Mouse (Mus musculus) limb, embryonic 15.5 days (tissue): ENCODE results near the gene Sec11a. TPM values are rescaled to one million over a fixed set of nuclear protein-coding genes. Genes with fewer than 3 reads are reported as not detected.

Experiments
- ATAC-seq: fragments of 200-750 bp; cut with Nextera tagmentation; 2 replicates; pipeline ENCODE4 v1.8.0; 2017; ENCODE audit warnings: low read depth, moderate TSS enrichment; ENCODE audit not compliant: insufficient number of reproducible peaks, low FRiP score, low TSS enrichment
- H3K27ac ChIP-seq: fragments of 300-500 bp; sonication (generic); 2 replicates; pipeline ENCODE4 v1.5.1; 2015; ENCODE audit warnings: moderate library complexity, mild to moderate bottlenecking, inconsistent platforms
- H3K27me3 ChIP-seq: fragments of 300-500 bp; sonication (generic); 2 replicates; pipeline ENCODE4 v1.6.1; 2015; ENCODE audit warnings: inconsistent platforms
- H3K36me3 ChIP-seq: fragments of 300-500 bp; sonication (generic); 2 replicates; pipeline ENCODE4 v1.6.1; 2015; ENCODE audit warnings: inconsistent platforms
- H3K4me1 ChIP-seq: fragments of 300-500 bp; sonication (generic); 2 replicates; pipeline ENCODE4 v1.6.1; 2015; ENCODE audit warnings: inconsistent platforms
- H3K4me2 ChIP-seq: fragments of 300-500 bp; sonication (generic); 2 replicates; pipeline ENCODE4 v1.6.1; 2015; ENCODE audit warnings: mild to moderate bottlenecking, inconsistent platforms
- H3K4me3 ChIP-seq: fragments of 300-500 bp; sonication (generic); 2 replicates; pipeline ENCODE4 v1.5.1; 2015; ENCODE audit warnings: mild to moderate bottlenecking, inconsistent platforms
- H3K9ac ChIP-seq: fragments of 300-500 bp; sonication (generic); 2 replicates; pipeline ENCODE4 v1.6.1; 2015; ENCODE audit warnings: inconsistent platforms
- H3K9me3 ChIP-seq: fragments of 300-500 bp; sonication (generic); 2 replicates; pipeline ENCODE4 v1.6.1; 2016; ENCODE audit warnings: inconsistent platforms
- WGBS: fragments of 180-500 bp; shearing (Covaris S2); methylation state at CpG from one replicate; pipeline ENCODE4 v1.1.7; 2015; 5-methylcytosine and 5-hydroxymethylcytosine counted together
- polyA plus RNA-seq: library from polyadenylated mRNA; unstranded; fragments of >200 nt; fragmentation: Nextera tagmentation; extraction: Ambion mirVana; gene quantifications from 2 replicates; pipeline ENCODE4 v1.2.1, GENCODE M21; 2015

Sec11a gene
- polyA plus RNA-seq = 219 and 230 TPM in 2 replicates

DNA sequence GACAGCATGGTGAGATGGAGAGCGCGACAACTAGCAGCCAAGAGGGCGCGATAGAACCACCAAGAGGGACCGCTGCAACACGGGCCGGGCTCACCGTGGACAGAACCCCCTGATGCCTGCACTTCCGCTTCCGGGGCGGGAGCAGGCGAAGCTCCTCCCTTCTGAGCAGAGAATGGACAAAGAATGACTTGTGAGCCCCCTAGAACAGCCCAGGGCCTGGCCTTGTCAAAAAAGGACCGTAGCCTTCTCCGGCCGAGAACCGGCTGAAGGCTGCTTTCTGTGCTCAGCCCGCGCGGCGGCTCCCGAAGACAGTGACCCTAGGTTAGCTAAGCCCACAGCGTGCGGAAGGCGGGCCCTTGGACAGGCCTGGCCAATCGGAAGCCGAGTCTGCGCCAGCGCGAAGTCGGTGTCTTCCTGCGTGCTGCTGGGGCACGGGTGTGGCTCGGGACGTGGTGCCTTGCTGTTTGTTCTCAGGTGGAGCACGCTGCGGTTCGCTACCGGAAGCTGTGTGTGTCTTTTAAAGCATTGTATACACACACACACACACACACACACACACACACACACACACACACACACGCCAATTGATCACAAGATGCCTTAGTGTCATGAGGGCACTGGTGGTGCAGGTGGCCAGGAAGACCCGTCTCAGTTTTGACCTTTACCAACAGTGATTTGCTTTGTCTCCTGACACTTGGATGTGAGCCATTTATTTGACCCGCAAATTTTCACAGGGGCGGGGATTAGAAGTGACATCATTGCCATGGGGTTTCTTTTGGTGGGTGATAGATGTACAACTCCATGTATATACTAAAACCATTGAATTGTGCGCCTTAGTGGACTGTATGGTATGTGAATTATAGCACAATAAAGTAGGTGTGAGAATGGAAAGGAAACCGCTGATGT, at the start of gene Sec11a:
TSS of gene Sec11a (minus strand) at position 336 of the 906 bp plus-strand sequence.
- H3K9me3 ChIP-seq = no peaks in the 10 kb centered on the region
- H3K4me3 ChIP-seq = peak within 1 kb of the TSS; percentile 82
- peak within 1 kb of the TSS; percentile 80 for H3K9ac ChIP-seq
- H3K27ac ChIP-seq = peak within 1 kb of the TSS; percentile 97
- no peaks in the 10 kb centered on the region for H3K27me3 ChIP-seq
- peak within 1 kb of the TSS; percentile 58 for H3K4me2 ChIP-seq
- H3K36me3 ChIP-seq = peaks cover 2% of the 10 kb centered on the region; the same call in 1 of the 2 replicates
- WGBS = 1% methylated on average over 44 of the region's 44 CpGs
- peaks cover 13% of the 10 kb centered on the region; the same call in 1 of the 2 replicates for H3K4me1 ChIP-seq
- peak; percentile 97 for ATAC-seq

DNA sequence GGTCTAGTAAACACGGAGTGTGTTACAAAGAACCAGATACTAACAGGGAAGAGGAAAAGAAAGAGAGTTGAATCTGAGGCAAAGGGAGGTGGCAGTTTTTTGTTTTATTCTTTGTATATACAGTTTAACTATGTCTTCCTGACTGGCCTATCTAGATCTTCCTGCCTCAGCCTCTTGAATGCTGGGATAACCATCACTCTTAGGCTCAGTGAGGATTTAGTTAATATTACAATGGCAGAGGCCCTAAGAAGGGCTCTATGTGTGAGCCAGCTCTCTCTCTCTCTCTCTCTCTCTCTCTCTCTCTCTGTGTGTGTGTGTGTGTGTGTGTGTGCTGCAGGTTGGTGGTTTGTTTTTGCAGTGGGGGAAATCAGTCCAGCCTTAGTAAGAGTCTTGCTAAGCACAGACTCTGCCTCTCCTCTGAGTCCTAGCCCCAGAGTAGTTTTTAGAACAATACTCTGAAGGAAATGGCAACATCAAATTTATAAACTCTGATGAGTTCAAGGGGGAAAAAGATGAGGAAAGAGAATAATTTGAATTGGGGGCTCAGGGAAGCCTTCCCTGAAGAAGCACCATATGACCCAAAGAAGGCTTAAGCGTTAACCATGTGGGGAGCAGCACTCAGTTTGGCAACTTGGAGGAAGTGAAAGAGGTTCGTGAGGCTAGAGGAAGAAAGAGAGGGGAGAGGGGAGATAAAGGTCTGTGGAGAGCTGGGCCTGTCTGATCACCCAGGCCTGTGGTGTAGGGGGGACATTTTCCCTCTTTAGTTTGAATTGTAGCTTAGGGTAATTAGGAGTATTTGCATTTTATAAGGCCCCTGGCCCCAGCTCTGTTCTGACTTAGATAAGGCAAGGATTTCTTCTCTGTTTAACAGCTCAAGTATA, 47.9 kb upstream of the Sec11a start:
- H3K4me1 ChIP-seq = peaks cover 32% of the 10 kb centered on the region
- no peak for ATAC-seq
- WGBS = 61% methylated on average over 3 of the region's 3 CpGs
- H3K36me3 ChIP-seq = 0 out of 2 replicates have a peak, but pooled peaks cover 3% of the 10 kb centered on the region
- H3K4me3 ChIP-seq = peak overlapping the region; percentile 95; the same call in 1 of the 2 replicates
- peak overlapping the region; percentile 73 for H3K4me2 ChIP-seq
- H3K27ac ChIP-seq = no peak overlapping the region
- no peak overlapping the region for H3K9ac ChIP-seq
- H3K27me3 ChIP-seq = no peaks in the 10 kb centered on the region
- H3K9me3 ChIP-seq = no peaks in the 10 kb centered on the region

DNA sequence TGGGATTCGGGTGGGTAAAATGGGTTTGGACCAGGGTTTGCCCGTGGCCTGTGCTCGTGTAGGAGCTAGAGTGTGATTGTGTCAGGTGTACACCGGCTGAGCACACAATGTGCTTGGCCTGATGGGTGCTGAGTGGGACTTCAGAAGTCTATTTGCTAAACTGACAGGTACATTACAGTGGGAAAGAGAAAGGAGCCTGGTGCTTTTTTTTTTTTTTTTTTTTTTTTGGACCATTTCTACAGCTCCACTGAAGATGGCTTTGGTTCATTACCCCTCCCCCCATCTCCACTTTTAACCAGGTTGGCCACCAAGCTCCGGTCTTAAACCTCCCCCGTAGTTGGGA, 47.1 kb upstream of the Sec11a start:
- peaks cover 32% of the 10 kb centered on the region for H3K4me1 ChIP-seq
- H3K4me2 ChIP-seq = peak overlapping the region; percentile 73
- no peaks in the 10 kb centered on the region for H3K9me3 ChIP-seq
- H3K36me3 ChIP-seq = peaks cover 3% of the 10 kb centered on the region; the same call in 1 of the 2 replicates
- no peak overlapping the region for H3K27ac ChIP-seq
- no peak overlapping the region; the same call in 1 of the 2 replicates for H3K9ac ChIP-seq
- H3K4me3 ChIP-seq = peak overlapping the region; percentile 95
- 23% methylated on average over 6 of the region's 6 CpGs for WGBS
- no peak for ATAC-seq
- no peaks in the 10 kb centered on the region for H3K27me3 ChIP-seq

DNA sequence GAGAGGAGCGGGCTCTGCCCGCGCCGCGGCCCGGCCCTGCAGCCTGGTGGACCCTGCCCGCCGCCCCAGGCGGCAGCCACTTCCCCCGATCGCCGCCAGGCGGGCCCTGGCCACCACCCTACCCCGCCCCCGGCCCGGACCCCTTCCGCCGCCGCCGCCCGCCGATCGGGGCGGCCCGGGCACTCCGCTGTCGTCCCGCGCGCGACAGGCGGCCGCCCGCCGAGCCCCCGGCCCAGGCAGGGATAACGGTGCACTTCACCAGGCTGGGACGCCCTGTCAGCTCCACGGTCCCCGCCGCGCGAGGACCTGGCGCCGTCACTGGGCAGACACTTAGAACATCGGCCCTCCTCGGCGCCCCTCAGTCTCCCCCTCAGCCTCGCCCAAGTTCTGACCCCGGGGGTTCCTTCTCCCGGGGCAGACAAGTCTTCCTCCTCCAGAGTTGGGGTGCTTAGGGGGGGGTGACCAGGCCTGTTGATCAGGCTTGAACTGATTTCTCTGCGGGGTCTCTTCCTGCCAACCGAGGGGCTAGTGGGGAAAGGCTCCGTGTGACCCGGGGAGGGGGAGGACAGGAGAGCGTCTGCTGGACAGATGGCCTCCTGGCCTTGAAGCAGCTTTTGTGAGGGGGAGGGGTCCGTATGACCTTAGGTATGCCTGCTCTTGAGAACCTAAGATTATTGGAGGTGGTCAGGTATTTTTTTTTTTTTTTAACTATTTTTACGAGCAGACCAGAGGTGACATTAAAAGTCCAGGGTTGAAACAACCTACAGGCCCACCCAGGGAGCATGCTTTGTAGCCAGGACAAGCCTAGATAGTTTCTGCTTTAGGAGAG, 46.5 kb upstream of the Sec11a start:
- under 1% methylated on average over 51 of the region's 58 CpGs for WGBS
- H3K27ac ChIP-seq = peak overlapping the region; percentile 92
- no peaks in the 10 kb centered on the region for H3K9me3 ChIP-seq
- H3K4me3 ChIP-seq = peak overlapping the region; percentile 95
- H3K36me3 ChIP-seq = peaks cover 3% of the 10 kb centered on the region; the same call in 1 of the 2 replicates
- peak; percentile 77 for ATAC-seq
- peak overlapping the region; percentile 73 for H3K4me2 ChIP-seq
- no peaks in the 10 kb centered on the region for H3K27me3 ChIP-seq
- H3K9ac ChIP-seq = peak overlapping the region; percentile 91
- peaks cover 32% of the 10 kb centered on the region for H3K4me1 ChIP-seq

DNA sequence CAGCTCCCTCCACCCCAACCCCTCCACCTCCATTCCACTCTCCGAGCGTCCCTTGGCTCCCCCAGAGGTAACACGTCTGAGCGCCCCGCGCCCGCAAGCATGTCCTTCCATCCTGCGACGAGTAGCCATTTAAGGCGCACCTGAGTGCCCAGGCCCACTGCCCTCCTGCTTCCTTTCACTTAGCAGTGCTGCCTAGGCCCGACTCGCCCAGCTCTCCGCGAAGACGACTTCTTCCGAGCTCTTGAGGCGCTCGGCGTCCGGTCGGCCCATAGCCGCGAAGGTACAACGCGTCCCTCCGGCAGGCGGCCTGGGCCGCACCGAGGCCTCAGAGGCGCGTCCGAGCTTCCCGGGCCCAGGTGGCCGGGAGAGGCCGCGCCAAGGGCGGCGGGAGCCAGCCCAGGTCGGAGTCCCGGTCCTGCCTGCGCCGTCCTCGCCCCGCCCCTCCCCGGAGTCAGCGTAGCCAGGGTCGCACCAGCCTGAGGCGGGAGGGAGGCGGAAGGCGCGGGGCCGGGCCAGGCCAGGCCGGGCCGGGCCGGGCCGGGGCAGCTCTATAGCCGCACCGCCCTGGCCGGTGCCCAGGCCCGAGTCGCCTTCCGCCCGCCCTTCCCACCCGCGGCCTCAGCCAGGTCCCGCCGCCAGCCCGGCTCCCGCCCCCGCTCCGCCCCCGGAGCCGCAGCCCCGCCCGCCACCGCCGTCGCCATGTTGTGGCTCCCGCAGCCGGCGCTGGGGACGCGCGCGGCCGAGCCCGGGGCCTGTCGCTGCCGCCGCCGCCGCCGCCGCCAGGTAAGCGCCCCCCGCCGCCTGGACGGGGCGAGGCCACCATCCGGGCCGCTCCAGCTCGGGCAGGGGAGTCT, 45.6 kb upstream of the Sec11a start, which contains the start of gene Zfp592:
TSS of gene Zfp592 (plus strand) at position 702 of the 854 bp plus-strand sequence.
- peak; percentile 91 for ATAC-seq
- Histone ChIP-seq H3K9me3 (no peaks in the 10 kb centered on the region), H3K4me2 (peak within 1 kb of the TSS; percentile 73), H3K9ac (peak within 1 kb of the TSS; percentile 91), H3K36me3 (peaks cover 3% of the 10 kb centered on the region; the same call in 1 of the 2 replicates), H3K27me3 (no peaks in the 10 kb centered on the region), H3K4me3 (peak within 1 kb of the TSS; percentile 95), H3K27ac (peak within 1 kb of the TSS; percentile 92), H3K4me1 (peaks cover 32% of the 10 kb centered on the region)
- WGBS = under 1% methylated on average over 84 of the region's 102 CpGs

DNA sequence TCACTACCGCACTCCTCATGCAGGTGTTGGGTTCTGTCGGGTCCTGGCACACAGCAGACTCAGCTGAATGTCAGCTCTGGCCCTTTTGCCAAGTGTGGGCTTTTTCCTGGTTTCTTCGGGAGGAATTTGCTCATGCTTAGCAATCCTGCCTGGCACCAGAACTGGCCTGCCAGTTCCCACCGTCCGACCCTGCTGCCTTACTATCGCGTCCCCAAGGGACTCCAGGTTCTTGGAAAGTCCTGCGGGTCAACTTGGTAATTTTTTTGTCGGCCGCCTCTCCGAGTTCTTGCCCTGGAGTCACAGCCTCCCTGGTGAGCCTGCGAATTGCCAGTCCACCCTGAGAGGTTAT, 45.0 kb upstream of the Sec11a start:
- Histone ChIP-seq H3K4me3 (peak overlapping the region; percentile 95), H3K36me3 (peaks cover 3% of the 10 kb centered on the region; the same call in 1 of the 2 replicates), H3K9me3 (no peaks in the 10 kb centered on the region), H3K27ac (peak overlapping the region; percentile 92), H3K9ac (peak overlapping the region; percentile 91), H3K27me3 (no peaks in the 10 kb centered on the region), H3K4me2 (peak overlapping the region; percentile 73), H3K4me1 (peaks cover 30% of the 10 kb centered on the region)
- under 1% methylated on average over 12 of the region's 12 CpGs for WGBS
- no peak for ATAC-seq

DNA sequence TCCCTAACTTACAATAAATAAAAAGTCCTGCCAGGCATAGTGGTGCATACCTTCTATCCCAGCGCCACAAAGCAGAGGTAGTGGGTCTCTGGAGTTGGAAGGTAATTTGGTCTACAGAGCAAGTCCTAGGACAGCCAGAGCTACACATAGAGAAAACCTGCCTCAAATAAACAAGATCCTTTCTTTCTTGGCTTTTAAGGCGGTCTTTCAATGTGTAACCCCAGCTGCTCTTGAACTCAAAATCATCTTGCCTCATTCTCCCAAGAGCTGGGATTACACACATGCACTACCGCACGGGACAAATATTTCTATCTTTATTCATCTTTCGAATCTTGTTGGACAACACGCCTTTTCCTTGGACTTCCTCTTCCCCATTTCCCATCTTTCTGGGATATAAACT, 44.5 kb upstream of the Sec11a start:
- H3K4me2 ChIP-seq = peak overlapping the region; percentile 73
- H3K27me3 ChIP-seq = no peaks in the 10 kb centered on the region
- ATAC-seq = no peak
- peaks cover 30% of the 10 kb centered on the region for H3K4me1 ChIP-seq
- peaks cover 3% of the 10 kb centered on the region; the same call in 1 of the 2 replicates for H3K36me3 ChIP-seq
- peak overlapping the region; percentile 92 for H3K27ac ChIP-seq
- H3K9me3 ChIP-seq = no peaks in the 10 kb centered on the region
- H3K4me3 ChIP-seq = peak overlapping the region; percentile 95
- H3K9ac ChIP-seq = peak overlapping the region; percentile 91; the same call in 1 of the 2 replicates
- 54% methylated on average over 6 of the region's 6 CpGs for WGBS

DNA sequence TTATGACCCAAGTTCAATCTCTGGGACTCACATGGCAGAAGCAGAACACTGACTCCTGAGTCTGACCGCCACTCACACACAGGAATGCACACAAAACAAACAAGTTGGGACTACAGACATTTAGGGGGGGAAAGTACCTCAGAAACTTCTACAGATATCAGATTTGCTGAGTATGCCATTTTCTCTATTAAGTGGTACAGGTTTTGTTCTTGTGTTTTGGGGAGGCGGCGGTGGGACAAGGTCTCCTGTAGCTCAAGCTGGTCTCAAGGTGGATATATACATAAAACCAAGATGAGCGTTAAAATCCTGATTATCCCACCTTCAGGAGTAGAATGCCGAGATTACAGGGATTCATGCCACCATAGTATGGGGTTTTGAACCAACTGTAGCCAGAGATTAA, 44.0 kb upstream of the Sec11a start:
- Histone ChIP-seq H3K4me2 (peak overlapping the region; percentile 73), H3K4me1 (peaks cover 30% of the 10 kb centered on the region), H3K27me3 (no peaks in the 10 kb centered on the region), H3K9me3 (no peaks in the 10 kb centered on the region), H3K9ac (no peak overlapping the region), H3K36me3 (peaks cover 2% of the 10 kb centered on the region; the same call in 1 of the 2 replicates), H3K27ac (peak overlapping the region; percentile 92; the same call in 1 of the 2 replicates), H3K4me3 (no peak overlapping the region)
- no peak for ATAC-seq
- WGBS = 96% methylated on average over 5 of the region's 5 CpGs

DNA sequence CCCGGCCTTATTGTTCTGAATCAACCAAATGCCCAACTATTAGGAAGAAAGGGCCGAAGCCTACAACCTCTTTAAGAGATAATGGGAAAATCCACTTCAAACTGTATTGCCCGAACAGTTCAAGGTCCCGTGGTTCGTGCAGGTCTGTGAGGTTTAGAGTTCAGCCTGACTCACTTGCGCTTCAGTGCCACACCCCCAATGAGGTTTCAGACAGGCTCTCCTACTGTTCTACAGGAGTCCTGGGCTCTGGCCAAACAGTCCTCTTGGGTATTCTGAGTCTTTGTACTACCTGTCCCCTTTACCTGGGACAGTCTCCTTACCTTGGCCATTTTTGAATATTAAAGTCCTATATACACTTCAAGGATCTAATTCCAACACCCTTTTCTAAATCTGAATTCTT, 42.7 kb upstream of the Sec11a start:
- ATAC-seq = no peak
- Histone ChIP-seq H3K9ac (no peak overlapping the region), H3K27ac (no peak overlapping the region), H3K9me3 (no peaks in the 10 kb centered on the region), H3K27me3 (no peaks in the 10 kb centered on the region), H3K36me3 (no peaks in the 10 kb centered on the region; the same call in 1 of the 2 replicates), H3K4me3 (no peak overlapping the region), H3K4me2 (no peak overlapping the region), H3K4me1 (peaks cover 23% of the 10 kb centered on the region)
- WGBS = 93% methylated on average over 6 of the region's 6 CpGs

DNA sequence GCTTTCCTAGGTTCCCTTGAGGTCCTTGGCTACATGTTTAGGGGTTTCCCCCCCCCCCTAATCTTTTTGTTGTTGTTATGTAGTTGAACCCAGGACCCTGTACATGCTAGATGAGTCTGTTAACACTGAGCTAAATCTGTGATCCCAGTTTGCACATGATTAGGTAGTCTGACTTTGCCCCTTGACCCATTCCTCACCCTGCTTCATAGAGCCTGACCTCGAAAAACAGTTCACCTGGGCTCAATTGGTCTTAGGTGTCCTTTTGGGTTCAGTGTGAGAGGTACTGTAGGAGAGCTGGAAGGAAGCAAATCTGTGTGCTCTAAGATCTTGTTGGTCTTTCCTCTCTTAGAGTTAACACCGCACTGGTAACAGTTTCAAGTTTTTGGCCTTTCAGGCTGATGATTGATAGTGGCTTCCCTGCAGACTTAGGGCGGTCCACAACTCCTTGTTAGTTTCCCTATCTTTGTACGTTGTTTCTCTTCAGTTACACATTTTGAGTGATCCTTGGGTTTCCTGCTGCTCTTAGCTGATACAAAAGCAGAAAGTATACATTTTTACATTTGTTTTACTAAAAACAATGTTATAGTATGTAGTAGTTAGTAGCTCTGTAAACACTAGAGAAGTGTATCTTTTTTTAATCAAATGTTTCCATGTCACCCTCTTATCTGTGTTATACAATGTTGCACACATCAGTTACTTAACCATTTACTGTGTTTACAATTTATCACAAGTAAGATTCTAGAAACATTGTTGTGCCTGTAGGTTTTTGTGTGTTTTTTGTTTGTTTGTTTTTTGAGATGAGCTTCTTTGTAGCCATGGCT, 40.4 kb upstream of the Sec11a start:
- Histone ChIP-seq H3K4me2 (no peak overlapping the region), H3K4me3 (no peak overlapping the region), H3K27me3 (no peaks in the 10 kb centered on the region), H3K9ac (no peak overlapping the region), H3K27ac (no peak overlapping the region), H3K36me3 (no peaks in the 10 kb centered on the region; the same call in 1 of the 2 replicates), H3K4me1 (peaks cover 11% of the 10 kb centered on the region), H3K9me3 (no peaks in the 10 kb centered on the region)
- 72% methylated on average over 4 of the region's 4 CpGs for WGBS
- no peak for ATAC-seq
